Mouse (Mus musculus) hindbrain, embryonic 13.5 days (tissue): ENCODE measurements around the gene Gm20388. TPM values are rescaled to one million over a fixed set of nuclear protein-coding genes. Genes with fewer than 3 reads are reported as not detected.

Source experiments
- ATAC-seq: fragments of 200-750 bp; cut with Nextera tagmentation; 2 replicates; pipeline ENCODE4 v1.8.0; 2017; ENCODE audit warnings: moderate TSS enrichment; ENCODE audit not compliant: low FRiP score
- H3K27ac ChIP-seq: fragments of 300-500 bp; sonication (generic); 2 replicates; pipeline ENCODE4 v1.5.1; 2015; ENCODE audit warnings: inconsistent platforms, mild to moderate bottlenecking, moderate library complexity
- H3K27me3 ChIP-seq: fragments of 300-500 bp; sonication (generic); 2 replicates; pipeline ENCODE4 v1.6.1; 2015; ENCODE audit warnings: mild to moderate bottlenecking, inconsistent platforms
- H3K36me3 ChIP-seq: fragments of 300-500 bp; sonication (generic); 2 replicates; pipeline ENCODE4 v1.6.1; 2015; ENCODE audit warnings: mild to moderate bottlenecking, inconsistent platforms
- H3K4me1 ChIP-seq: fragments of 300-500 bp; sonication (generic); replicated peaks from 2 replicates; pipeline ENCODE4 v1.6.1; 2015; ENCODE audit warnings: inconsistent platforms
- H3K4me2 ChIP-seq: fragments of 300-500 bp; sonication (generic); 2 replicates; pipeline ENCODE4 v1.6.1; 2015; ENCODE audit warnings: inconsistent platforms, mild to moderate bottlenecking, moderate library complexity
- H3K4me3 ChIP-seq: fragments of 300-500 bp; sonication (generic); 2 replicates; pipeline ENCODE4 v1.5.1; 2015; ENCODE audit warnings: mild to moderate bottlenecking, inconsistent platforms
- H3K9ac ChIP-seq: fragments of 300-500 bp; sonication (generic); 2 replicates; pipeline ENCODE4 v1.6.1; 2015; ENCODE audit warnings: mild to moderate bottlenecking, inconsistent platforms
- H3K9me3 ChIP-seq: fragments of 300-500 bp; sonication (generic); 2 replicates; pipeline ENCODE4 v1.6.1; 2016; ENCODE audit warnings: inconsistent platforms
- WGBS: fragments of 180-500 bp; shearing (Covaris S2); methylation state at CpG from one replicate; pipeline ENCODE4 v1.1.7; 2015; 5-methylcytosine and 5-hydroxymethylcytosine counted together
- polyA plus RNA-seq: library from polyadenylated mRNA; unstranded; fragments of >200 nt; fragmentation: Nextera tagmentation; extraction: Ambion mirVana; gene quantifications from 2 replicates; pipeline ENCODE4 v1.2.1, GENCODE M21; 2015

Gm20388 gene
- polyA plus RNA-seq, 1 experiment from 2014 or later: 1.9 TPM

DNA sequence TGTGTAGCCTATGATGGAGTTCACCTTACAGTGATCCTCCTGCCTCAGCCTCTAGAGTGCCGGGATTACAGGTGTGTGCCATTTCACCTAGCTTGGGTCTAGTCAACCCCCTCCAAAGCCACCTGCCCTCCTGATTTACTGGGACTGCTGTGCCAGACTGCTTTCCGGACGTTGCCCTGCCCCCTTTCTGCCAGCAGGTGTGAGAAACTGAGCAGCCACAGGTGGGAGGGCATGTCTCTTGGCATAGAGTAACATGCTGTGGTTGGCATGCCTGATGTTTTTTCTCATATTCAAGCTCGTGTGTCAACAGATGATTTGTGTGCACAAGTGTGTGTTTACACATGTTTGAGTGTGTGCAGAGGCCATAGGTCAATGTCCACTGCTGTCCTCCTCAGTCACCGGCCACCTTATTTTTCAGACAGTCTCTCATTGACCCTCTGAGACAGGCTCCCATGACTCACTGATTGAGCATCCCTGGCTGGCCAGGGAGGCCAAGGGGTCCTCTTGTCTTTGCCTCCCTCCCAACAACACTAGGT, 333.3 kb downstream of the Gm20388 start:
- Histone ChIP-seq H3K4me3 (no peak overlapping the region), H3K9ac (no peak overlapping the region), H3K27ac (no peak overlapping the region), H3K4me1 (no peaks in the 10 kb centered on the region), H3K4me2 (no peak overlapping the region), H3K9me3 (no peaks in the 10 kb centered on the region), H3K36me3 (no peaks in the 10 kb centered on the region; the same call in 1 of the 2 replicates), H3K27me3 (no peaks in the 10 kb centered on the region)
- ATAC-seq: no peak
- WGBS: 93% methylated on average over 5 of the region's 5 CpGs

DNA sequence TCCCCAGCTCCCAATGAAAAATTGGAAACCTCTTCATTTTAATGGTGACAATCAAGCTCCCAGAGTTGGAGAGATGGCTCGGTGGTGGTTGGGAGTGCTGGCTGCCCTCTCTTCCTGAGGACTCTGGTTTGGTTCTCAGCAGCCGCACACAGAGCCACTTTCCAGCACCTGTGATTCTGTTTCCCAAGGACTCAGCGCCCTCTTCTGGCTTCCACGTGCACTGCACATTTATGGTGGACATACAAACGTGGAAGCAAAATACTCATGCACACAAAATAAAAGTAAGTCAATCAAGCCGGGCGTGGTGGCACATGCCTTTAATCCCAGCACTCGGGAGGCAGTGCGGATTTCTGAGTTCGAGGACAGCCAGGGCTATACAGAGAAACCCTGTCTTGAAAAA, 333.9 kb downstream of the Gm20388 start:
- H3K4me2 ChIP-seq: no peak overlapping the region
- no peaks in the 10 kb centered on the region for H3K27me3 ChIP-seq
- H3K27ac ChIP-seq: no peak overlapping the region
- no peak for ATAC-seq
- no peaks in the 10 kb centered on the region; the same call in 1 of the 2 replicates for H3K36me3 ChIP-seq
- WGBS: 90% methylated on average over 10 of the region's 10 CpGs
- no peak overlapping the region for H3K4me3 ChIP-seq
- H3K9ac ChIP-seq: no peak overlapping the region
- H3K4me1 ChIP-seq: no peaks in the 10 kb centered on the region
- H3K9me3 ChIP-seq: no peaks in the 10 kb centered on the region

DNA sequence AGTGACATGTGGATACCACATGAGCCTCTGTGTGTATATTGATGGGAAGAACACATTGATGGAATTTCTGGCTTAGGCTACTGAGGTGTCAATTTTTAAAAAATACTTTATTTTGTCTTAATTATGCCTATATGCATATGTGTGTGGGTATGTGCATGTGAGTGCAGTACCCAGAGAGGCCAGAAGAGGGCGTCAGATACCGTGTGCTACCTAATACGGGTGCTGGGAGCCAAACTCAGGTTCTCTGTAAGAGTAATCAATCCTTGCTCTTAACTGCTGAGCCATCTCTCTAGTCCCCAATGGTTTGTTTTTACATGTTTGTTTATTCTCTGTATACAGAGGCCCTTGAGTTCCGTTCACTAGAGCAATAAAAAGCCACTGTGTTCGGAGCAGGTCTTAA, 337.0 kb downstream of the Gm20388 start:
- H3K4me2 ChIP-seq: no peak overlapping the region
- H3K4me1 ChIP-seq: peaks cover 20% of the 10 kb centered on the region
- no peak overlapping the region for H3K4me3 ChIP-seq
- H3K27ac ChIP-seq: no peak overlapping the region
- ATAC-seq: no peak
- no peak overlapping the region for H3K9ac ChIP-seq
- no peaks in the 10 kb centered on the region for H3K27me3 ChIP-seq
- no peaks in the 10 kb centered on the region for H3K9me3 ChIP-seq
- no peaks in the 10 kb centered on the region; the same call in 1 of the 2 replicates for H3K36me3 ChIP-seq
- WGBS: 83% methylated on average over 5 of the region's 5 CpGs

DNA sequence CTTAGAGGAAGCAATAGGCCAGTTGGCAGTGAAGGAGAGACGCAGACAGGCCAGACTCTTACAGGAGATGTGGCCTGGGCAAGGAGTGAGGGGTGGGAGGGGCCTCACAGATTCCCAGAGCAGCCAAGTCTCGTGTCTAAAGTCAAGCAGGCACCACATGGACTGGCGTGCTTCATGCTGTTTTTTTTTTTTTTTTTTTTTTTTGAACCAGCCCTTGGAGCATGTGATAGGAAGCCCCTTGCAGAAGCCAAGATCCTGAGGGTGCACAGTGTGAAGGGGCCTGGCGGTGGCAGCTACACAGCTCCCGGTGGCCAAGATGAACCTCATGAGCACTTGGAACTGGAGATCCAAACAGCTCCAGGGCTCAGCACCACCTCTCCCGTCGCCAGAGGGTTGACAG, 337.4 kb downstream of the Gm20388 start:
- Histone ChIP-seq H3K36me3 (no peaks in the 10 kb centered on the region; the same call in 1 of the 2 replicates), H3K4me2 (no peak overlapping the region), H3K27ac (no peak overlapping the region), H3K27me3 (no peaks in the 10 kb centered on the region), H3K9me3 (no peaks in the 10 kb centered on the region), H3K4me1 (peaks cover 24% of the 10 kb centered on the region), H3K4me3 (no peak overlapping the region), H3K9ac (no peak overlapping the region)
- no peak for ATAC-seq
- WGBS: 77% methylated on average over 7 of the region's 7 CpGs

DNA sequence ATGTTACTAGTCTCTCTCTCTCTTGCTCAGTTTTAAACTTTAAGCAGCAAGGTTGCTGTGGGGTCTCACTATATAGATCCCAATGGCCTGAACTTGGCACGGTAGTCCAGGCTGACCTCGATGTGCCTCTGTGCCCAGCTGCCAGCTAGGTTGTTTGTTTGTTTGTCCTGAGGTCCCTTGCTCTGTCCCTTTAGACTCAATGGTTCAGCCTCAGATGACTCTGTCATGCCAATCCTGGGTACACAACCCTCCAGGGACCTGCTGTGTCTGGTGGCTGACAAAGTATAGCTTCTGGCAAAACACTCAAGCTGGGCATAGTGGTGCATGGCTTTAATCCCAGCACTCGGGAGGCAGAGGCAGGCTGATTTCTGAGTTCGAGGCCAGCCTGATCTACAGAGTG, 337.8 kb downstream of the Gm20388 start:
- Histone ChIP-seq H3K27ac (no peak overlapping the region), H3K9ac (no peak overlapping the region), H3K9me3 (no peaks in the 10 kb centered on the region), H3K4me3 (no peak overlapping the region), H3K4me2 (no peak overlapping the region), H3K4me1 (peaks cover 24% of the 10 kb centered on the region), H3K27me3 (no peaks in the 10 kb centered on the region), H3K36me3 (no peaks in the 10 kb centered on the region; the same call in 1 of the 2 replicates)
- WGBS: 88% methylated on average over 4 of the region's 4 CpGs
- ATAC-seq: no peak

DNA sequence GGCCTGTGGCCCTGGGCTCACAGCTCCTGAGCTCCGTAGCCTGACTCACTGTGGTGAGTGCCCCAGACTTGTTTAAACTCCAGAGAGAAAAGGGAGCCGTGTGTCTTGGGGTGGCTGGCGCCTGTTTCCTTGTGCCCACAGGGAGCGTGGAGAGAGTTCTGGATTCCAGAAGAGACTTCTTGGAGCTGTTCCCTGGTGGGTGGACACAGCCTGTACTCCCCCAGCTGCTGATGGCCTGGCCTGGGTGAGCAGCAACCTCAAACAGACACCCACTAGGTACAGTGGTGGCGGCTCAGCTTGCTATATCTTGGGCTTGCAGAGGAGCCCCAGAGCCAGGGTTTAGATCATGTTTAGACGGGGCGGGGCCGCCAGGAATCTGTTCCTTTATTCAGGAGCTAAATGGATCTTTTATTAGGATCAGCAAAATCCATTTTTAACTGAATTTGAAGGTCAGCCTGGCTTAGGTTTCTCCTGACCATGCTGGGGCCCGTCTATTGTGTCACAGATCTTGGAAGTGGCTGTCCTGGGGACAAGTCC, 339.2 kb downstream of the Gm20388 start:
- Histone ChIP-seq H3K9ac (0 out of 2 replicates have a peak overlapping the region, but pooled peaks have one; percentile 3), H3K4me2 (no peak overlapping the region), H3K4me3 (no peak overlapping the region), H3K9me3 (no peaks in the 10 kb centered on the region), H3K36me3 (no peaks in the 10 kb centered on the region), H3K4me1 (peaks cover 33% of the 10 kb centered on the region), H3K27me3 (no peaks in the 10 kb centered on the region), H3K27ac (no peak overlapping the region)
- no peak for ATAC-seq
- WGBS: 87% methylated on average over 9 of the region's 9 CpGs

DNA sequence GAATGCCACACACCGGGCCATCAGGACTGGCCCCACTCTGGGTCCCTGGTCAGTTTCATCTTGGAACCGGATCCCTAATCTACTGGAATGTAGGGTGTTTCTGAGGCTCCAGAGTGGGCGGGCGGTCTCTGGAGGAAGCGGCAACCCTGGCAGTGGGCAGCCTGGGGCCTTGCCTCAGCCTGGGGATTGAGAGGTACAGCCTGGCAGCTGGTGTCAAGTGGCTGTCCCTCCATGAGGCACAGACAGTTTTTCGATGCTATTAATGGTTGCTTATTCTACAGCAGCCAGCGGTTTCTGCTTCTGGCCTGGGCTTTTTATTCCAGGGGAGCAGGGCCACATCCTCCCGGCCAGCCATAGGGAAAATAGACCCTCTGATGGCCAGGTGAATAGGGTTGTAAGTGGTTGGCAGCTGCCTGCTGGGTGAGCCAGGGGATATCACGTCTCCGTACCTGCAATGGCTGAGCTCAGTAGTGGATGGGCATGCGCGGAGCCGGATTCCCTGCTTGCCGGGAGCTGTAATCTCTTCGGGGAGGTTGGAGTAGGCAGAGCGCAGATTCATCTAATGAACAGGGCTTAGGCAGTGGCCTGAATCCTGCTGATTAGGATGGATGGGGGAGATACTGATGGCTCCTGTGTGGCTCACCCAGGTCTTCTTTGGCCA, 340.2 kb downstream of the Gm20388 start:
- peak overlapping the region; percentile 84 for H3K27ac ChIP-seq
- H3K9me3 ChIP-seq: no peaks in the 10 kb centered on the region
- H3K9ac ChIP-seq: peak overlapping the region; percentile 58
- H3K4me2 ChIP-seq: 0 out of 2 replicates have a peak overlapping the region, but pooled peaks have one; percentile 10
- peak; percentile 55; the same call in 1 of the 2 replicates for ATAC-seq
- H3K4me1 ChIP-seq: peaks cover 35% of the 10 kb centered on the region
- H3K36me3 ChIP-seq: no peaks in the 10 kb centered on the region
- H3K27me3 ChIP-seq: no peaks in the 10 kb centered on the region
- 59% methylated on average over 16 of the region's 16 CpGs for WGBS
- no peak overlapping the region for H3K4me3 ChIP-seq

DNA sequence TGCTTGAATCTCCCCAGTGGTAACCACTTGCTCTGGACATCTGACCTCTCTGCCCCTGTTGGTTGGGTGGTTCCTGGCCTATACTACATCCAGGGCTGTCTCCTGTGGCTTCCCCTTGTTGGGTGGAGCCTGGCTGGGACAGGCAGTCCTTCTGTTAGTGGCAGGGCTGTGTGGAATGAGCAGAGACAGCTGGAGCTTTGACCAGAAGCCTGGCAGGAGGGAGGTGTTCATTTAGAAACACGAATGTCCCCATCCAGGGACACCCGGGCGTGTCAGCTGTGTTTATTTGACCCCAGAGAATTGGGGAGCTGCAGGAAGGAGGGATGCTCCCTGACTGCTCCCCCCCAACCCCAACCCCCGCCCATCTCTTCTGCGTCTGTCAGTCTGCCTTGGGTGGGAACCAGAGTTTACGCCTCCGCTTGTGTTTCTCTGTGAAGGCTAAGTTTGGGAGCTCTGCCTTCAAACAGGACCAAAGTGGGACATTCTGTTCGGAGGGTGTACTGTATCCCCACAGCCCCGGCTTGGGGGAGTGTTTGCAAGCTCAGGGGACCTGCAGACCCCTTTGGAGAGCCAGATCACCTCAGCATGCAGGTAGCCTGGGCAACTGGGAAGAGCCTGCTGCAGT, 340.9 kb downstream of the Gm20388 start:
- no peak overlapping the region for H3K4me3 ChIP-seq
- H3K4me1 ChIP-seq: peaks cover 40% of the 10 kb centered on the region
- peak overlapping the region; percentile 58 for H3K9ac ChIP-seq
- H3K27me3 ChIP-seq: no peaks in the 10 kb centered on the region
- no peaks in the 10 kb centered on the region for H3K36me3 ChIP-seq
- ATAC-seq: peak; percentile 46; the same call in 1 of the 2 replicates
- 0 out of 2 replicates have a peak overlapping the region, but pooled peaks have one; percentile 10 for H3K4me2 ChIP-seq
- 60% methylated on average over 9 of the region's 9 CpGs for WGBS
- H3K9me3 ChIP-seq: no peaks in the 10 kb centered on the region
- peak overlapping the region; percentile 84 for H3K27ac ChIP-seq

DNA sequence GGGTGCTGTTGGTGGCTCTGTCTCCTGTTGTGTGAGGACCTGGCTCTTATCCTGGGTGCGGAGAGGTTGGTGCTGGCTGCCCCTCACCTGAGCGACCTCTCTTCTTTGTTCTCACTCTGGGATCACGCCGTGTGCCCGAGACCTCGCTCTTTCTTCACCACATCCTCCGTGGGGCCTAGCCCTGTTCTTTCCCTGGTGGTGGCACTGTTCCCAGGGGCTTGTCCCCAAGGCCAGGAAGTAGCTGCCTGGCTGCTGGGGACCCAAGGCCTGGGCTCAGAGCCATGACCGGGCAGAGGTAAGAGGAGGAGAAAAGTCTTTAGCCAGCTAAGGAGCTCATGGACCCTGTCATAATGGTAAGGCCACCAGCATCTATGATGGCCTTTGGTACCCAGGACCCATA, 343.0 kb downstream of the Gm20388 start:
- H3K9ac ChIP-seq: no peak overlapping the region
- H3K36me3 ChIP-seq: no peaks in the 10 kb centered on the region
- H3K4me1 ChIP-seq: peaks cover 48% of the 10 kb centered on the region
- WGBS: 82% methylated on average over 8 of the region's 8 CpGs
- ATAC-seq: no peak
- H3K4me2 ChIP-seq: no peak overlapping the region
- no peaks in the 10 kb centered on the region for H3K9me3 ChIP-seq
- H3K27me3 ChIP-seq: no peaks in the 10 kb centered on the region
- no peak overlapping the region for H3K4me3 ChIP-seq
- H3K27ac ChIP-seq: no peak overlapping the region

DNA sequence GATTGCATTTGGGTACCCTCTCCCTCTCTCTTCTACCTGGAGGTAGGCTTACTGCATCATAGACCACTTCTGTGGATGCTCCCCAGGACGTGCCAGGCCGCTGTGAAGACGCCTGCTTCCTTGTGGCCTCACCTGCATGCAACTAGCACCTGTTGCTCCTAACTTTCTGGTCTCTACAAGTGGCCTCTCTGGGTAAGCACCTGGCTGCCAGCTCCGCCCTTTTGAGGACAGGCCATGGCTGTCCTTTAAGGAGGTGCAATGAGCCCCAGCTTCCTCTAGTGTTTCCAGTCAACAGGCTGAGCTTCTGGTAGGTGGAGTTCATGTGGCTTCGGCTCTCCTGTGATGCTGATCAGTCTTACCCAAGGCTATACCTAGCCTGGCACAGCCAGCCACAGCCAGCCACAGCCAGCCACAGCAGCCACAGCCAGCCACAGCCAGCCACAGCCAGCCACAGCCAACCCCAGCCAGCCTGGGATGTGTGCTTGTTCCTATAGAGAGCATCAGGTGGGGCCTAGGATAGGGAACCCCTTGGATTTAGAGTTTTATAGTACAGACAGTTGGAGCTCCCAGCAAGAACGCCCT, 344.9 kb downstream of the Gm20388 start:
- Histone ChIP-seq H3K4me3 (no peak overlapping the region), H3K9me3 (no peaks in the 10 kb centered on the region), H3K4me2 (no peak overlapping the region), H3K27ac (no peak overlapping the region), H3K36me3 (no peaks in the 10 kb centered on the region), H3K9ac (no peak overlapping the region), H3K27me3 (no peaks in the 10 kb centered on the region), H3K4me1 (peaks cover 49% of the 10 kb centered on the region)
- ATAC-seq: no peak
- 88% methylated on average over 6 of the region's 6 CpGs for WGBS

DNA sequence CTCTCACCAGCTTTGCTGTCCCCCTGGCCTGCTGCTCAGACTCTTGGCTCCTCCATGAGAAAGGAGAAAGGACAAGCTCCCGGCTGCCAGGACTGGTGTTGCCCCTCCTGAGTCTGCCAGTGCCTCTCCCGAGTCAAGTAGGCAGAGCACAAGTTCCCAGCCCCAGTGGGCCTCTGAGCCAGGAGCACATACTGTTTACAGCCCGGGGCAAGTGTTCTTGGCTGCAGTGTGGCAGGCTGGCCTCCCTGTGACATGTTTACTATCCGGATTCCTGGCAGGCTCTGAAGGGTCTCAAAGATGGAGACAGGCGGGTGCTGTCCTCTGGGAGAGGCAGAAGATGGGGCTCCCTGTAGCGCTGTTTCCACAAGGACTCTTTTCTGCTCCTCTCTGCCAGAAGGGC, 346.3 kb downstream of the Gm20388 start:
- no peak for ATAC-seq
- H3K9me3 ChIP-seq: no peaks in the 10 kb centered on the region

DNA sequence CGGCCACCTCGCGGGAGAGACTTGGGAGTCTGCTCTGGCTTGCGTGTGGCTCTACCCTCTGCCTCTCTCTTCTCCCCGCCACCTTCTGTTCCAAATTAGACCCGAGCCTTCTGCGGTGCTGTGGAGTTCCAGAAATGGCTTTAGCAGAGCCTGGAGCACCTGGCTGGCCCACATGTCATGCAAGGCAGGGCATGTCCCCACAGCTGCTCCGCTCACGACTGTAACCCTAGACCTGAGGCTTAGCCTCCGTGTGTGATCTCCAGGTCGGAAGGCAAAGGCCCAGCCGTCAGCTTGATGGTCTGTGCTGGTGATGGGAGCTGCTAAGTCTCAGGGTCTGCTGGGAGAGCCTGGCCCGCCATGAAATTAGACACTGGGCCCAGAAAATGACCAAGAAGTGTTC, 348.6 kb downstream of the Gm20388 start:
- WGBS: 85% methylated on average over 13 of the region's 13 CpGs
- Histone ChIP-seq H3K27ac (no peak overlapping the region), H3K9me3 (no peaks in the 10 kb centered on the region), H3K9ac (no peak overlapping the region), H3K4me3 (no peak overlapping the region), H3K4me1 (peaks cover 46% of the 10 kb centered on the region), H3K36me3 (no peaks in the 10 kb centered on the region), H3K4me2 (no peak overlapping the region), H3K27me3 (peaks cover 13% of the 10 kb centered on the region; the same call in 1 of the 2 replicates)
- ATAC-seq: no peak

More for the DNA sequence above, 346.3 kb downstream of the Gm20388 start:
- 0 out of 2 replicates have a peak, but pooled peaks cover 5% of the 10 kb centered on the region for H3K27me3 ChIP-seq
- H3K9ac ChIP-seq: peak overlapping the region; percentile 49; the same call in 1 of the 2 replicates
- WGBS: 48% methylated on average over 6 of the region's 6 CpGs
- no peaks in the 10 kb centered on the region for H3K36me3 ChIP-seq
- H3K27ac ChIP-seq: 0 out of 2 replicates have a peak overlapping the region, but pooled peaks have one; percentile 13
- no peak overlapping the region for H3K4me3 ChIP-seq
- no peak overlapping the region for H3K4me2 ChIP-seq
- H3K4me1 ChIP-seq: peaks cover 49% of the 10 kb centered on the region
